Mouse (Mus musculus) kidney, embryonic 16.5 days (tissue): ENCODE results near the gene Fcer1a. TPM values are rescaled to one million over a fixed set of nuclear protein-coding genes. Genes with fewer than 3 reads are reported as not detected.
"Not testable (repeated sequence)": the region's sequence is repeated elsewhere in the genome, so short reads cannot be mapped to it uniquely, and the experiment has no call there.

ENCODE experiments used
- ATAC-seq: fragments of 200-750 bp; cut with Nextera tagmentation; 2 replicates; pipeline ENCODE4 v1.8.0; 2017; ENCODE audit warnings: moderate TSS enrichment; ENCODE audit not compliant: low FRiP score, low TSS enrichment
- H3K27ac ChIP-seq: fragments of 300-500 bp; sonication (generic); 2 replicates; pipeline ENCODE4 v1.5.1; 2014; ENCODE audit warnings: low read length
- H3K27me3 ChIP-seq: fragments of 300-500 bp; sonication (generic); 2 replicates; pipeline ENCODE4 v1.6.1; 2014; ENCODE audit warnings: low read length, control low read depth, mixed read lengths; ENCODE audit not compliant: insufficient read depth
- H3K36me3 ChIP-seq: fragments of 300-500 bp; sonication (generic); 2 replicates; pipeline ENCODE4 v1.6.1; 2014; ENCODE audit warnings: low read length, control low read depth, mixed read lengths; ENCODE audit not compliant: insufficient read depth
- H3K4me1 ChIP-seq: fragments of 300-500 bp; sonication (generic); 2 replicates; pipeline ENCODE4 v1.6.1; 2014; ENCODE audit warnings: low read length, control low read depth, mixed read lengths; ENCODE audit not compliant: insufficient read depth
- H3K4me2 ChIP-seq: fragments of 300-500 bp; sonication (generic); replicated peaks from 2 replicates; pipeline ENCODE4 v1.6.1; 2014; ENCODE audit warnings: low read depth, low read length
- H3K4me3 ChIP-seq: fragments of 300-500 bp; sonication (generic); 2 replicates; pipeline ENCODE4 v1.5.1; 2014; ENCODE audit warnings: mild to moderate bottlenecking, low read length
- H3K9ac ChIP-seq: fragments of 300-500 bp; sonication (generic); replicated peaks from 2 replicates; pipeline ENCODE4 v1.6.1; 2014; ENCODE audit warnings: low read length
- H3K9me3 ChIP-seq: fragments of 300-500 bp; sonication (generic); 2 replicates; pipeline ENCODE4 v1.6.1; 2016; ENCODE audit warnings: low read length, control low read depth
- WGBS: fragments of 180-500 bp; shearing (Covaris S2); extraction: QIAGEN DNeasy Blood & Tissue Kit; methylation state at CpG from one replicate; pipeline ENCODE4 v1.1.7; 2014; 5-methylcytosine and 5-hydroxymethylcytosine counted together
- polyA plus RNA-seq: library from polyadenylated mRNA; unstranded; fragments of >200 nt; fragmentation: Nextera tagmentation; extraction: Ambion mirVana; gene quantifications from 2 replicates; pipeline ENCODE4 v1.2.1, GENCODE M21; 2015

The Fcer1a gene
- not detected in 2 replicates for polyA plus RNA-seq

DNA sequence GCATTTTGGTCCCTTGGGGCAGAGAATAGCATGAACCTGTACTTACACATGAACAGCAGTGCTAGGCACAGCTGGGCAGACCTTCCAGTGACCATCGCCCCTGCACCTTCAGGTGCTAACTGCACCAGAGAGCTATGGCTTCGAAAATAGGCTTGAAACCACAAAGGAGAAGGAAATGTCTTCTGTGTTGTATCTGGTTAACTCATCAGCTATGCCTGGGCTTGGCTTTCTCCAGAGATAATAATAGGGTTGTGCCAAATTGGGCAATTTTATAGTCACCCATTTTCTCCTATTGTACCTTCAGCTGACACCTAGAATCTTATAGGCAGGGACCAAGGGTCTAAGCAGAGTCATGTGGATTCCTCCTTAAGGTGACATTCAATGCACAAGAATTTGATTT lies at the start of gene Fcer1a:
TSS of gene Fcer1a (minus strand) at position 134 of the 400 bp plus-strand sequence.
- no peak for ATAC-seq
- no peaks in the 10 kb centered on the region for H3K36me3 ChIP-seq
- WGBS: 87% methylated on average over 2 of the region's 2 CpGs
- no peaks in the 10 kb centered on the region for H3K4me1 ChIP-seq
- no peak within 1 kb of the TSS for H3K27ac ChIP-seq
- H3K9ac ChIP-seq: no peak within 1 kb of the TSS
- H3K27me3 ChIP-seq: no peaks in the 10 kb centered on the region
- H3K4me2 ChIP-seq: no peak within 1 kb of the TSS
- no peak within 1 kb of the TSS for H3K4me3 ChIP-seq
- no peaks in the 10 kb centered on the region for H3K9me3 ChIP-seq

DNA sequence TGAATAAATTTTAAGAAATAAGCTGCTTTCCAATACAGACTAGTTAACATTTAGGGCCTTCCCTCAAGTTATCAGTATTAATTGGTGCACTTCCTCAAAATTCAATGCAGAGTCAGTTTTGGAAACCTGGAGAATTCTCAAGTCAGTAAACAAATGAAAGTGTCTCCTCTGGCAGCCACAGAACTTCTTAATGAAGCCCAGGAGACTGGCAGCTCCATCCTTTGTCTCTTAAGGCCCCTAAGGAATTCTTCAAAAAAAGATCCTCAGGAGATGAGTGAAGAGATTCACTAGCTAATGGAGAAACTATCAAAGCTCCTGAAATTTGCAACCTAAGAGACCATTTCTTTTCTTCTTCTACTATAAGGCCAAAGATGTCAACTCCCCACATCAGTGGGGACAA lies 38.7 kb upstream of the Fcer1a start, which contains the start of gene Olfr418:
TSS of gene Olfr418 (plus strand) at position 301 of the 400 bp plus-strand sequence.
- Histone ChIP-seq H3K36me3 (no peaks in the 10 kb centered on the region), H3K9ac (no peak within 1 kb of the TSS), H3K27ac (no peak within 1 kb of the TSS), H3K4me3 (no peak within 1 kb of the TSS), H3K27me3 (no peaks in the 10 kb centered on the region), H3K4me1 (no peaks in the 10 kb centered on the region), H3K4me2 (no peak within 1 kb of the TSS), H3K9me3 (no peaks in the 10 kb centered on the region)
- no peak for ATAC-seq

DNA sequence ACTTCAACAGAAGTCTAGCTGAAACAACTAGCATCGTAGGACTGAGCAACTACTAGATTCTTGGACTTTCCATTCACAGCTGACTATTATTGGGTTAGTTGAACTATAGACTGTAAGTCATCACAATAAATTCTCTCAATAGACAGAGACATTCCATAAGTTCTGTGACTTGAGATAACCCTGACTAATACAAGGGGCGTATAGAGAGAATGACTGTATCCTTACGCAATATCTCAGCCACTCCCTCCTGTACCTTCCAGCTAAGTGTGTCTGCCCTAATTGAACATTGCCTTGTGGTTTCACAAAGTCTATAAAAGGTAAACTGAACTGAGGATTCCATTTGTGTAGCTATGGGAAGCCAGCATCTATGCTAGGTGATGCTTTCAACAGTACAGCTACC lies 22.9 kb upstream of the Fcer1a start:
- ATAC-seq: no peak
- no peaks in the 10 kb centered on the region for H3K9me3 ChIP-seq
- no peak overlapping the region for H3K4me2 ChIP-seq
- no peak overlapping the region for H3K27ac ChIP-seq
- H3K9ac ChIP-seq: no peak overlapping the region
- WGBS: 89% methylated on average over 3 of the region's 3 CpGs
- no peaks in the 10 kb centered on the region for H3K4me1 ChIP-seq
- no peaks in the 10 kb centered on the region for H3K27me3 ChIP-seq
- no peaks in the 10 kb centered on the region for H3K36me3 ChIP-seq
- no peak overlapping the region for H3K4me3 ChIP-seq

DNA sequence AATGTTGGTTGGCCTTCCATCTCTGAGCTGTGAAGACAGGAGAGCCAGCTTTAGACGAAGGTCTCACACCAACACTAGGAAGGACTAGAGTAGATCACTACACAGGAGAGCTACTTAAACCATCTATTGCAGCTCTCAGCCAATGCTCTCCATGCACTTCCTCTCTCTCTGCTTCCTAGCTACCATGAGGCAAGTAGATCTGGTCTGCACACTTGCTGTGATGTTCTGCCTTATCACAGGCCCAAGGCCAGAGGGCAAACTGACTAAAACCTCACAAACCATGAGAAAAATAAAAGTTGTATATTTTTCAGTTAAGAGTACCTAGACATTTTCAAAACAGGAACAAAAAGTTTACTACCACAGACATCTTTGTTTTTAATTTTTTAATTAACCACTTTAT lies 10.0 kb upstream of the Fcer1a start:
- H3K4me2 ChIP-seq, H3K9me3 ChIP-seq, H3K27me3 ChIP-seq, H3K4me1 ChIP-seq, H3K9ac ChIP-seq, H3K4me3 ChIP-seq, H3K27ac ChIP-seq, ATAC-seq, H3K36me3 ChIP-seq: not testable (repeated sequence)
- 79% methylated on average over 1 of the region's 1 CpGs for WGBS

DNA sequence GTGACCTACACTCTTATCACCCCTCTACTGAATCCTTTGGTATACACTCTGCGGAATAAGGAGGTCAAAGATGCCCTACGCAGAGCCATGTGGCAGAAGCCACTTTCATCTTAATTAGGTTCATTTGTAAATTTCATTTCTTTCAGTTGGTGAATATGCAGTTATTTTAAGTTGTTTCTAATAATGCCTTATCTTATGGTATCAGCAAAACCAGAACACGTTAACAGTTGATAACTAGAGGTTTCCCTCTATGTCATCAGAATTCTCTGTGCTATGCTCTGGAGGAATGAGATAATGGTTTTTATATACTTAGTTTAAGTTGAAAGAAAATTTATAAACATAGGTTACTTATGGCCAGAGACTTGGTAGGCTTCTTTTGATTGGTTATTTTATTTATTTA lies 10.5 kb downstream of the Fcer1a start:
- Histone ChIP-seq H3K9me3 (no peaks in the 10 kb centered on the region), H3K4me3 (no peak overlapping the region), H3K4me2 (no peak overlapping the region), H3K4me1 (no peaks in the 10 kb centered on the region), H3K27ac (no peak overlapping the region), H3K36me3 (no peaks in the 10 kb centered on the region), H3K9ac (no peak overlapping the region), H3K27me3 (no peaks in the 10 kb centered on the region)
- 89% methylated on average over 3 of the region's 3 CpGs for WGBS
- no peak for ATAC-seq

DNA sequence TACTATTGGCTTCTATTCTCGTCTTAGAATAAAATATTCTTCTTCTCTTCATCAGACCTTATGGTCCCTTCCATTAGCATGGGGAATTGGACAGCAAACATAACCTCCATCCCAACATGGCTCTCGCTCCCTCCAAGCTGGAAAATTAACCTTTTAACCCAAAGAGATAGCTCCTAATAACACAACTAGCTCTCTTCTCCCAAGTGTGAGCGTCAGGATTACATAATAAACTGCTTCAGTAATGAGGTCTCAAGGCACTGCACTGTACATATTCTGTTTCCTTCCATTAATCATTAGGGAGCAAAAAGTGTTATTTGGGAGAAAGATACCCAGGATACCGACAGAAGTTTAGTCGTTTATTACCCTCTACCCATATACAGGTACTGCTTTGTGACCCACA lies 14.9 kb downstream of the Fcer1a start, which contains the start of gene Olfr1404:
TSS of gene Olfr1404 (plus strand) at position 301 of the 400 bp plus-strand sequence.
- H3K4me2 ChIP-seq: no peak within 1 kb of the TSS
- H3K27ac ChIP-seq: no peak within 1 kb of the TSS
- no peaks in the 10 kb centered on the region; the same call in 1 of the 2 replicates for H3K9me3 ChIP-seq
- H3K27me3 ChIP-seq: no peaks in the 10 kb centered on the region
- 71% methylated on average over 5 of the region's 5 CpGs for WGBS
- no peak within 1 kb of the TSS for H3K4me3 ChIP-seq
- no peaks in the 10 kb centered on the region for H3K4me1 ChIP-seq
- no peaks in the 10 kb centered on the region for H3K36me3 ChIP-seq
- no peak for ATAC-seq
- H3K9ac ChIP-seq: no peak within 1 kb of the TSS

DNA sequence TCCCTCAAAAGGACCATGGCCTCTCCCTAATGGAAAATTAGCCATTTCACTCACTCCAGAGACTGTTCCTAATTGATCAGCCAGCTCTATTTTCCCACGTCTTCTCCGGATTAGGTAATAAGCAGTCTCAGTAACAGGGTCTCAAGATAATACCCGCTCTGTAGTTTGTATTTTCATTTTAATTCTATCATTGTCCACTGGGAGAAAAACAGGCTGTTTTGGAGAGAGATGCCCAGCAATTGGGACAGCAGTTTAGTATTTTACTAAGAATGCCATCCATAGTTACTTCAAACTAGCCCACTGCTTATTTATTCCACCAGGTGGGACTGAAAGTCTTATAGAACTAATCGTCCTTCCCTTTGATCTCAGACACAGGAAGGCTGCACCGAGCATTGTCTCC lies 29.5 kb downstream of the Fcer1a start, which contains the start of gene Olfr218:
TSS of gene Olfr218 (plus strand) at position 301 of the 400 bp plus-strand sequence.
- Histone ChIP-seq H3K27ac (no peak within 1 kb of the TSS), H3K27me3 (no peaks in the 10 kb centered on the region), H3K36me3 (no peaks in the 10 kb centered on the region), H3K4me2 (no peak within 1 kb of the TSS), H3K9ac (no peak within 1 kb of the TSS), H3K4me1 (no peaks in the 10 kb centered on the region), H3K9me3 (no peaks in the 10 kb centered on the region), H3K4me3 (no peak within 1 kb of the TSS)
- no peak for ATAC-seq
- WGBS: 75% methylated on average over 5 of the region's 5 CpGs

DNA sequence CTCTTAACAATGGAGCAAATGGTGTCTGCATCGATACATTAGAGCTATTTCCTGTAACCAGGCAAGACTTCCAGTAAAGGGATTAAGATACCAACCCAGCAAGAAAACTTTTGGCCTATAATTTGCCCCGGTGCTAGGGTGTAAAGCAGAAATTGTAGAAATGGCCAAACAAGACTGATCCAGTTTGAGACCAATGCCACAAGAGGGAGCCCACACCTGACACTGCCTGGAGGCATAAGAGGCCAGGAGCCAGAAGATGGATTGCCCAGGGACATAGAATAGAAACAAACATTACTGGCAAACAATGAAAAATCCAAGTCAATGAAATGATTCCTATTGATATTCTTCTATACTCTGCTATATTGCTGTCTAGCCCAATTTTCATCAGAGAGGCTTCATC lies 30.7 kb downstream of the Fcer1a start:
- H3K9ac ChIP-seq: no peak overlapping the region
- no peak overlapping the region for H3K4me2 ChIP-seq
- H3K4me1 ChIP-seq: no peaks in the 10 kb centered on the region
- WGBS: 89% methylated on average over 2 of the region's 2 CpGs
- H3K27me3 ChIP-seq: no peaks in the 10 kb centered on the region
- H3K36me3 ChIP-seq: no peaks in the 10 kb centered on the region
- H3K27ac ChIP-seq: no peak overlapping the region
- no peak for ATAC-seq
- H3K4me3 ChIP-seq: no peak overlapping the region
- no peaks in the 10 kb centered on the region for H3K9me3 ChIP-seq

DNA sequence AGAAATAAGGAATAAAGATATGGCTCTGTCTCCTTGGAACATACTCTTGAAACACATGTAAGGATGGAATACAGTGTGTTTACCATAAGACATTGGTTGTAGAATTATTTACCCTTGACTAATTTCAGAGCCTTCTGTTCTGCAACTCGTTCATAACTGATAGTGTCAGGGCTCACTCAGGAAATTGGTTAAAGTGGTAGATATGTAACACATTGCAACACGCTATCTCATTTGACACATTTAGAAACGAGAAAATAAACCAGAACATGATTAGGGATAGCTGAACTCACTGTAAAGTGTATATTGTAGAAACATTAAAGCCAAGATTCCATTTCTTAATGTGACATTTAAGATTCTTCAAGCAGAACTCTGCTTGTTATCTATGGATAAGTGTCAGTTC lies 35.0 kb downstream of the Fcer1a start:
- no peaks in the 10 kb centered on the region for H3K36me3 ChIP-seq
- no peak overlapping the region for H3K9ac ChIP-seq
- H3K27me3 ChIP-seq: no peaks in the 10 kb centered on the region
- ATAC-seq: no peak
- H3K4me3 ChIP-seq: no peak overlapping the region
- H3K9me3 ChIP-seq: no peaks in the 10 kb centered on the region
- no peak overlapping the region for H3K4me2 ChIP-seq
- H3K4me1 ChIP-seq: no peaks in the 10 kb centered on the region
- no peak overlapping the region for H3K27ac ChIP-seq
- 72% methylated on average over 3 of the region's 3 CpGs for WGBS

DNA sequence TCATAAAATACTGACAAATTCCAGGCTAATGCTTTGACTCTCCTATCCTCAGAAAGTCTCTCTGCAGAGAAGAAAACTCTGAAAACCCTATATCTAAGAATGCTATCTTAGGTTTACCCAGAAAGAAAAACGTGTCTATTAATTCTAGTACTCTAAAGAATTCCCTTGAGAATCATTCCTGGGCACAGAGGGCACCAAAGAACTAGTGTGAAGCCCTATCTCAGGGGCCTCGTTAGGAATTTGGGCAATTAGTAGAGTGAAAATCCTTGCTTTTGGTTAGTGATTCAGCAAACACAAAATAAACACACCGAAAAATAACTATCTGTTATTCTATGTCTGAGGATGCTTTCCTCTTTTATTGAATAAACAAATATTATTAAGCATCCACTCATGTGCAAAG lies 36.5 kb downstream of the Fcer1a start, which contains the start of gene Olfr1406:
TSS of gene Olfr1406 (minus strand) at position 101 of the 400 bp plus-strand sequence.
- 69% methylated on average over 3 of the region's 3 CpGs for WGBS
- Histone ChIP-seq H3K9ac (no peak within 1 kb of the TSS), H3K9me3 (no peaks in the 10 kb centered on the region), H3K4me1 (no peaks in the 10 kb centered on the region), H3K27ac (no peak within 1 kb of the TSS), H3K4me2 (no peak within 1 kb of the TSS), H3K36me3 (no peaks in the 10 kb centered on the region), H3K27me3 (no peaks in the 10 kb centered on the region), H3K4me3 (no peak within 1 kb of the TSS)
- no peak for ATAC-seq
